Mouse (Mus musculus) kidney, adult 8-10 months (tissue): Measurements from ENCODE around the gene Hax1.

Experiments
- DNase-seq, 2 experiments: peaks; one replicate each; pipeline ENCODE4 v3.0.0; 2022

The Hax1 gene

GRCm38 (mm10) chr3:89998612-89999054 lies at the start of gene Hax1:
Gene Hax1, minus strand, starts transcription at chr3:89998780.
- DNase-seq, result peak; percentile 93 to 96

GRCm38 (mm10) chr3:90036263-90036662 lies 37.7 kb upstream of the Hax1 start:
- DNase-seq, result no peak

GRCm38 (mm10) chr3:90034653-90035052 lies 36.1 kb upstream of the Hax1 start:
- DNase-seq, result no peak

DNA sequence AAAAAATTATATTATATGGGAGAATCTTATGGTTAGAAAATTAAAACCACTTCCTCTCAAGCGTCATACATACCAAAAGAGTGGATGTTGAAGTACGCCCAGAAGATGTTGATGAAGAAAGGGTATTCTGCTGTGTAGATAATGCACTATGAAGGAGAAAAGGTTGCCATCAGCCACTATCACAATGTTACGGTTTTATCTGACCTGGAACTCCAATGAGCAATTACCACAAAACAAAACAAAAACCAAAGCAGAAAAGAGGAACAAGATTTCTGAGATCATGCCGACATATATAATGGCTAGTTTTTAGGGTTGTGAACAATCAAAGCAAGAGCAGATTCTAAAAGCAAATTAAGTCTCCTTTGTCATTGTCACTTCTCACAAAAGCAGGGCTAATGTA lies 18.0 kb upstream of the Hax1 start:
- DNase-seq, result no peak

- no peak for DNase-seq
Measured at GRCm38 (mm10) chr3:90010291-90010690, 11.7 kb upstream of the Hax1 start.

DNA sequence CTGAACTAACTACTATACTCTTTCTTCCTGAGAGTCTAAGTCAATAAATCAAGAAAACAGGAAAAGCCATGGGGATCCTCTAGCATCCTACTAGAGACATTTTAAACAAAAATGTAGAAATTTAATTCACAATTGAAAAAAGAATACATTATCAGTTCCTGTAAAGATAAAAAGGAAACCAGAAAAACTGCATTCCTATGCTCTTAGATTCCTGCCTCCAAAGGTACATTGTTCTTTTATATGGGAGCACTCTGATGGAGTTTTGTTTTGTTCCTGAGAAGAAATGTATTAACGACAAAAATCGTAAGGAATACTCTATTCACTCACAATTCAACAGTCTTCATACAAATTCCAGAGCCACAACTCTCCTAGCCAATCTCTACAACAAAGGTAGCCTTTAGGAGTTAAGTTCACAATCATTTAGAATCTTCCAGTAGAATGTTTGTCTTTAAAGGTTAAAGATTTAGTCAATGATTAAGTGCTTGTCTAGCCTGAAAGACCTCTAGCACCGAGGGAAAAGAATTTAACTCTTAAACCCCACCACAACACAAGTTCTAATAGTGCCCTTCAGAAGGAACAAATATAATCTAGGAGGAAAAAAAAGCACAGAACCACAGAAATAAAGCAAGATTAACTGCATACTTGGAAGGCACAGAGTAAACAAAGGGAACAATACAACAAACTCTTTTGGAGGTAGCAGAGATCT lies 5.7 kb upstream of the Hax1 start:
- DNase-seq, result peak in 1 of 2 experiments; percentile 39

- DNase-seq, result no peak
Measured at GRCm38 (mm10) chr3:89999830-90000229, 1.2 kb upstream of the Hax1 start.

DNA sequence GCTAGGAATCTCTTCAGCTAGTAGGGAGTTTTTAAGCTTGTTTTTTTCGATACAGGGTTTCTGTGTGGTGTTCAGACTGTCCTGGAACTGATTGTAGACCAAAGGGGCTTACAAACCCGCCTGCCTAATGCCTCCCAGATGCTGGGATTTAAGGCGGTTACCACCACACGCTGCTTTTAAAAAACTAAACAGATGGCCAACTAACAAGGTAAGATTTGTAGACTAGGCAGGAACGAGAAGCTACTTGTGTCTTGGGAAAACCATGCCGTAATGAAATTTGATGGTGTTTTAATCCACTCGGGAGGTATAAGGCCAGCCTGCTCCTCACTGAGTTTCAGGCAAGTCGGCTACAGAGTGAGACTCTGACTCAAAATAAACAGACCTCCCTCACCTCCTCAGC lies 510 bp upstream of the Hax1 start:
- DNase-seq, result peak in 1 of 2 experiments; percentile 10

DNA sequence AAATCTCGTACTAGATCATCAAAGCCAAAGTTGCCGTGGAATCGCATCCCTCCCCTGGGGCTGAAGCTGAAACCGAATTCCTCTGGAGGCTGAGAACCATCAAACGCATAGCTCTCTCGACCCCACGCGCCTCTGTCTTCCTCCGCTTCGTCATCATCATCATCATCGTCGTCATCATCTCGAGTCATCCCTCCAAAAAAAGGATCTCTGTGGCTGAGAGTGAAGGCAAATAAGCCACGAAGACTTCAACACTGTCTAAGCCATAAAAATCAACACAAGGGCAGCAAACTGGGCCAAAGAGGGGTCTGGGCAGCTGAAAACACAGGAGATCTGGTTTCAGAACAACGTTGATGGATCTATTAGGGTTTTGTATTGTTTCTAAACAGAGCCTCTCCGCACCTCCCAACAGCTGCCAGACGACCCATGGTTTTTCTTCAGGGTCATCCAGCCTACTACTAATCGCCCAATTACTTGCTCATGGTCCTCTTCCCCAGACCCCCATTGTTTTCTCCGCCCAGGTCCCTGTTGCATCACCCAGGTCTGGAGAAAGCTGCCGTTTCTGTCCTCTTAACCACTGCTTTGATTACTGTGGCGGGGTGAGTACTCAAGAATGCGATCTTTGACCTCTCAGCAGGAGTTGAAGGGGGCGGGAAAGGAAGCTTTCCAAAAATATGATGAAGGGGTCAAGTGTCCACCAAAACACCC lies 637 bp downstream of the Hax1 start:
- peak in 1 of 2 experiments; percentile 8 for DNase-seq

- DNase-seq, result no peak
Measured at GRCm38 (mm10) chr3:89994807-89995515, 3.6 kb downstream of the Hax1 start.

GRCm38 (mm10) chr3:89987822-89988221 lies 10.8 kb downstream of the Hax1 start:
- DNase-seq, result no peak

- DNase-seq, result no peak
Measured at GRCm38 (mm10) chr3:89987211-89987610, 11.4 kb downstream of the Hax1 start.

GRCm38 (mm10) chr3:89982426-89982825 lies 16.2 kb downstream of the Hax1 start:
- DNase-seq, result no peak

GRCm38 (mm10) chr3:89976859-89977258 lies 21.7 kb downstream of the Hax1 start:
- no peak for DNase-seq

DNA sequence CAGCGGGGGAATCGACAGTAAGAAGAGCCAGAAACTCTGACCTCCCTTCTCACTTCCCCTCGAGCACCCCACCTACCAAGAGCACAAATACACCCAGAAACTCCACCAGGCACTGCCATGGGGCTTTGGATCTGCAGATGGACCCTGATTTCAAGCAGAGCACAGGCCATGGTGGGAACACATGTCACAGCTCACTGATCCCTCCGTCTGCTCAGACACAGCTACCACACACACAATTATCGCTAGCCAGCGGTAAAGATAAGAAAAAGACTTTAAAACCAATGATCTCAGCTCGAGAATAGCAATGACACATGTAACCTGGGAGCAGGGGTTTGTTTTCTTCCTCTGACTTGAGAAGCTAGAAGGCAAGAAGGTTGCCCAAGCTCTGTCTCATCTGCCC lies 30.1 kb downstream of the Hax1 start:
- DNase-seq, result no peak

GRCm38 (mm10) chr3:89966946-89967345 lies 31.6 kb downstream of the Hax1 start:
- no peak for DNase-seq

DNA sequence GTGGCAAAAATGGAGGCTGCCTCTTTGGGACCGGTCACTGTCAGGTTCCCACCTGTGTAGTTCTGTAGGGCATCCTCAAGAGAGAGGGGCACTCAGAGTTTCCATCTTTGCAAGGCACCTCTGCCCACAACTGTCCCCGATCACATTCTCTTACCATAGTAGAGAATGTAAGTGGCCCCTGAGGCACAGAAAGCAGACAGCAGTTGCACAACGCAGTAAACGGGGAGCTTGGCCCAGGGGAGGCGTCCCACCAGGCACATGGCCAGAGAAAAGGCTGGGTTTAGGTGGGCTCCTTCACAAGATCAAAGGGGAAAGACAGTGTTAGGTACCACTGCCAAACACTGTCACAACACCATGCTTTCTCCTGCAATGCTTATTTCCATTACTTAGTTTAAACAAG lies 32.6 kb downstream of the Hax1 start:
- DNase-seq, result no peak

GRCm38 (mm10) chr3:89965557-89965956 lies 33.0 kb downstream of the Hax1 start:
- DNase-seq, result no peak

DNA sequence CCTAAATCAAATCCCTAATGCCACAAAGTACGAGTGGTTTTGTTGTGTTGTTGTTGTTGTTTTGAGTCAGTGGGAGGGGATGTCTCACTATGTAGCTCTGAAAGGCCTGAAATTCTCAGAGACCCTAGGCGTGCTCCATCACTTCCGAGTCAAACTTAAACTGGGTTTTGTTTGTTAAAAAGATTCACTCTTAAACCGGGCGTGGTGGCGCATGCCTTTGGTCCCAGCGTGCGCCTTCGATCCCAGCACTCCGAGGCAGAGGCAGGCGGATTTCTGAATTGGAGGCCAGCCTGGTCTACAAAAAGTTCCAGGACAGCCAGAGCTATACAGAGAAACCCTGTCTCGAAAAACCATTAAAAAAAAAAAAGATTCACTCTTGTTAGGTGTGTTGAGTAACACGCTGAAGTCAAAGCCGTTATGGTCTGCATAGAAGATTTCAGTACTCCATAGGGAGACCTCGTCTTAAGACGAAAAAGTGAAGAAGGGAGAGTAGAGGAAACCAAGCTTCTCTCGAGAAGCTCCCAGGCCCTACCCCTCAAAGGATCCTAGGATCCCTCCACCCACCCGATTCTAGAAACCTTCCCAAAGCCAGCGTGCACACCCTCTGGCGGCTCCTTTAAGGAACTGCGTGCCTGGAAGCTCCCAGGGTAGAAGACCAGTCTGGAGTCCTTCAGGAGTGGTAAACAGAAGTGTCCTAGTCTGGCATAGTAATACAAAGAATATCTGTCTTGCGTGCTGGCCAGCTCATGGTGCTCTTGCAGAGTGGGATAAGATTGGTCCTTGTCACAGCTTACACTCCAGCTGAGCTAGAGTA lies 34.4 kb downstream of the Hax1 start:
- DNase-seq, result peak; percentile 38 to 41

- DNase-seq, result peak; percentile 8 to 23
Measured at GRCm38 (mm10) chr3:89963221-89963763, 35.3 kb downstream of the Hax1 start, which contains the start of gene Atp8b2. Gene Atp8b2, minus strand, starts transcription at chr3:89963508.

- DNase-seq, result no peak
Measured at GRCm38 (mm10) chr3:89962751-89963220, 35.8 kb downstream of the Hax1 start.

DNA sequence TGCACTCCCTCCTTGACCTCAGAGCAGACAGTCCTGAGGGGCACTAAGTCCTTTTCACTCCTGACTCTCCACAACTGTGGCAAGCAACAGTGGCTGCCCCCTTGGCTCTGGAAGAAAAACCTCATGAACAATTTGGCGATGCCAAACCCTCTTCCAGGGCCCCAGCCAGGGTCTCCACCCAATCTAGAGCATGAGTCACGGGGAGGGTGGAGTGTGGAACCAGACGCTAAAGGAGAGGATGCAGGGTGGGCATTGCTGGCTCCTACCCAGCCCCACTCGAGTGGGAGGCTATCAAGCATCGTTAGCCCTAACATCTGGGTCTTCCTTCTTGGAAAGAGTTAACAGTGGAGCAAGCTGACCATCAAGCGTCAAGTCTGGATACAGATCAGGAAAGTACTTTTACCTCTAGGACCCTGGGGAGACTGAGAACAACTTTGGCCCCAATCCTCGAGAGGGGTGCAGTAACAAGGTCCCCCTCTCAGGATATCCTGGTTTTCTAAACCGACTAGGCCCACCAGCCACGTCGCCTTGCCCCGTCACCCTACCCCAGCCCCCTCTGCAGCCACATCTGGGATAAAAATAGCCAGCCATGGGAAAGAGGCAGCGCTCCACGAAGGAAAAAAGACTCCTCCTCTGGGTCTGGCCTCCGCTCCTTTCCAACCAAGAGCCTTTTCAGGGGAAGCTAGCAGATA lies 36.4 kb downstream of the Hax1 start:
- DNase-seq, result no peak
